Mouse (Mus musculus) ES-Bruce4 (cell line): ENCODE results near the gene Syvn1.

Source experiments
- CTCF ChIP-seq: IDR thresholded peaks from one replicate; pipeline ENCODE4 v1.8.1; 2011; ENCODE audit warnings: low read depth, low read length
- POLR2A ChIP-seq: IDR thresholded peaks from one replicate; pipeline ENCODE4 v1.8.1; 2011; ENCODE audit warnings: low read length; ENCODE audit not compliant: insufficient read depth

GRCm38 (mm10) chr19:6058513-6058912, 12.1 kb downstream of the Syvn1 start:
- TF ChIP-seq POLR2A (no peak), CTCF (no peak)
